Mouse (Mus musculus): ENCODE measurements around the gene Bricd5.

GRCm38 (mm10) chr17:24489265-24490030 lies 15.8 kb downstream of the Bricd5 start:
- TF ChIP-seq EP300 (IDR thresholded peaks at IDR 0.05; ENCODE audit: low read depth), result no peak
- TF ChIP-seq CTCF (IDR thresholded peaks at IDR 0.05; ENCODE audit: low read depth), result no peak
